Comparison of ENCODE assay signal across 7 mouse cellular contexts in the genomic region with DNA sequence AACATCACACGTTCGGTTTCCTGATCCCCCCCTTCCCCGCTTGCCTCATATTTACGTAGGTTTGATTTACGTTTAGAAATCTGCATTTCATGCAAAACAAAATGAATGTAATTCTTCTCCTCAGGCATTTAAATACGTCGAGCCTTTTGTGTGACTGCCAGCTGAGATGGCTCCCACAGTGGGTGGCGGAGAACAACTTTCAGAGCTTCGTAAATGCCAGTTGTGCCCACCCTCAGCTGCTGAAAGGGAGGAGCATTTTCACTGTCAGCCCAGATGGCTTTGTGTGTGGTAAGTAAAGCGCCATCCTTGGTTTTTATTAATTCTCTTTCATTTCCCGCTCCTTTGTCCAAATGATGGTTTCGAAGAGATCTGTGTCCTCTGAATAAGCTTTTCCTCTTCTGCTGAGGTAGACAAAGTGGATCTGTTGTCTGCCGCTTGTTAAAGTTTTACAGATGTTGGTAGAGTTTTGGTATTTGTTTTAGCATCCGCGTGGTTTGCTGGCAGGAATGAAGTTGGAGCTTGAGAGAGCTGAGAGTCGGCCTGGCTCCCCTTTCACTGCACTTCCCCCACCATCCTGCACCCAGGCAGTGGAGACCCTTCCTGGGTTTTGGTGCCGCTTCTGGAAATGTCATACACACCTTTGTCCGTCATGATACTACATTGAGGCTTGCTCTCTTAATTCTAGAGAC. TPM values are rescaled to one million over a fixed set of nuclear protein-coding genes. Genes with fewer than 3 reads are reported as not detected.
A peak's percentile ranks its signal among the peaks of the same experiment; 100 is the strongest.
DNase-seq lines count a peak whose midpoint lies in the region; ATAC-seq and TF ChIP-seq lines count a peak whose summit lies in the region.

No protein-coding gene starts in this region.

- H3K9me3 ChIP-seq in neural tube, embryonic 11.5 days (ENCODE audit: control insufficient read depth, low read length) = no peaks in the 10 kb centered on the region
- H3K9me3 ChIP-seq in hindbrain, postnatal 0 days (ENCODE audit: low read length) = no peaks in the 10 kb centered on the region
- no peaks in the 10 kb centered on the region for H3K9me3 ChIP-seq in limb, embryonic 13.5 days

- WGBS in neural tube, embryonic 11.5 days = 53% methylated on average over 18 of the region's 18 CpGs
- WGBS in hindbrain, postnatal 0 days = 31% methylated on average over 18 of the region's 18 CpGs
- 59% methylated on average over 18 of the region's 18 CpGs for WGBS in limb, embryonic 13.5 days

- H3K27ac ChIP-seq in neural tube, embryonic 11.5 days (ENCODE audit: low read depth, low read length) = no peak overlapping the region; the same call in 1 of the 2 replicates
- H3K27ac ChIP-seq in hindbrain, postnatal 0 days = 0 out of 2 replicates have a peak overlapping the region, but pooled peaks have one; percentile 8
- peak overlapping the region; percentile 56; the same call in 1 of the 2 replicates for H3K27ac ChIP-seq in limb, embryonic 13.5 days

- H3K4me2 ChIP-seq in neural tube, embryonic 11.5 days (ENCODE audit: low read depth) = no peak overlapping the region
- peak overlapping the region; percentile 33 for H3K4me2 ChIP-seq in hindbrain, postnatal 0 days (ENCODE audit: low read depth, low read length)
- no peak overlapping the region for H3K4me2 ChIP-seq in limb, embryonic 13.5 days (replicated peaks)

- H3K4me1 ChIP-seq in neural tube, embryonic 11.5 days (ENCODE audit: control insufficient read depth, insufficient read depth, low read length) = peaks cover 8% of the 10 kb centered on the region; the same call in 1 of the 2 replicates
- H3K4me1 ChIP-seq in hindbrain, postnatal 0 days (ENCODE audit: insufficient read depth, low read length) = peaks cover 3% of the 10 kb centered on the region; the same call in 1 of the 2 replicates
- H3K4me1 ChIP-seq in limb, embryonic 13.5 days = peaks cover 29% of the 10 kb centered on the region

- peak; percentile 62; the same call in 1 of the 2 replicates for ATAC-seq in neural tube, embryonic 11.5 days (ENCODE audit: insufficient read depth, low FRiP score, low TSS enrichment)
- no peak for ATAC-seq in hindbrain, postnatal 0 days
- ATAC-seq in limb, embryonic 13.5 days (ENCODE audit: low FRiP score, low read depth) = no peak
- no peak for ATAC-seq in megakaryocyte-erythroid progenitor cell, adult 5-6 weeks (replicated peaks; ENCODE audit: low FRiP score, low TSS enrichment, poor library complexity, severe bottlenecking)

- H3K36me3 ChIP-seq in neural tube, embryonic 11.5 days (ENCODE audit: control insufficient read depth, insufficient read depth, low read length) = peaks cover 18% of the 10 kb centered on the region
- H3K36me3 ChIP-seq in hindbrain, postnatal 0 days (ENCODE audit: insufficient read depth, low read length) = peaks cover 6% of the 10 kb centered on the region; the same call in 1 of the 2 replicates
- H3K36me3 ChIP-seq in limb, embryonic 13.5 days = peaks cover 86% of the 10 kb centered on the region

- TF ChIP-seq CTCF in hindbrain, postnatal 0 days (IDR thresholded peaks at IDR 0.05; ENCODE audit: low read depth) = no peak

- no peak overlapping the region for H3K9ac ChIP-seq in neural tube, embryonic 11.5 days (ENCODE audit: low read length)
- no peak overlapping the region for H3K9ac ChIP-seq in hindbrain, postnatal 0 days (replicated peaks; ENCODE audit: low read length)
- no peak overlapping the region for H3K9ac ChIP-seq in limb, embryonic 13.5 days

- H3K27me3 ChIP-seq in neural tube, embryonic 11.5 days (ENCODE audit: control insufficient read depth, insufficient read depth, low read length) = no peaks in the 10 kb centered on the region
- H3K27me3 ChIP-seq in hindbrain, postnatal 0 days (ENCODE audit: insufficient read depth, low read length) = no peaks in the 10 kb centered on the region
- H3K27me3 ChIP-seq in limb, embryonic 13.5 days = no peaks in the 10 kb centered on the region

- H3K4me3 ChIP-seq in neural tube, embryonic 11.5 days (ENCODE audit: low read depth, low read length) = no peak overlapping the region
- no peak overlapping the region for H3K4me3 ChIP-seq in hindbrain, postnatal 0 days (ENCODE audit: low read length)
- no peak overlapping the region for H3K4me3 ChIP-seq in limb, embryonic 13.5 days

- peak; percentile 56 for DNase-seq in neural tube, embryonic 11.5 days (ENCODE audit: low spot score)
- no peak for DNase-seq in neural tube, embryonic 10.5 days (ENCODE audit: extremely low spot score, low spot score)
- peak; percentile 59 for DNase-seq in hindbrain, postnatal 0 days (ENCODE audit: low spot score)
- peak; percentile 80 for DNase-seq in yolk sac, embryonic 10.5 days (ENCODE audit: low spot score)
- no peak for DNase-seq in B cell, adult 2 months

RNA-seq across cellular contexts. Expression of a gene that starts 37.0 kb away (rescaled TPM):
- 23.2 and 23.3 TPM in 2 replicates for polyA plus RNA-seq in neural tube, embryonic 11.5 days (2014; fragmentation: Nextera tagmentation; extraction: Ambion mirVana)
- 12.7 and 16.3 TPM in 2 replicates for total RNA-seq in hindbrain, postnatal 0 days (2014; rRNA removed)
- 3.7 and 4.8 TPM in 2 replicates for polyA plus RNA-seq in hindbrain, postnatal 0 days (2015; fragmentation: Nextera tagmentation; extraction: Ambion mirVana)
- polyA plus RNA-seq in limb, embryonic 13.5 days (2015; fragmentation: Nextera tagmentation; extraction: Ambion mirVana) = 61.5 and 64.9 TPM in 2 replicates
- 0.52 and 0.59 TPM in 2 replicates for total RNA-seq in megakaryocyte-erythroid progenitor cell, adult 5-6 weeks (2014; fragmentation: Nextera tagmentation)
- 1.3 TPM in 1 of 2 replicates, not detected in the other for total RNA-seq in megakaryocyte-erythroid progenitor cell, adult 5-6 weeks (2017)

Comparison
In these comparisons a context has a peak if more than half of its experiments do, and no peak if none do; other contexts are left out.
1. DNase-seq: peak in neural tube, embryonic 11.5 days (single experiment), hindbrain, postnatal 0 days (single experiment) and yolk sac, embryonic 10.5 days (single experiment); none in neural tube, embryonic 10.5 days (single experiment) and B cell, adult 2 months (0 of 2).